Mouse (Mus musculus) cerebellum, adult 11 months (tissue): Measurements from ENCODE around the gene Zfp574.
A peak's percentile ranks its signal among the peaks of the same experiment; 100 is the strongest.

Source experiments
- DNase-seq: peaks from one replicate; pipeline ENCODE4 v3.0.0; 2022

The Zfp574 gene

GRCm38 (mm10) chr7:25073924-25074323 lies 1.6 kb downstream of the Zfp574 start:
- no peak for DNase-seq

- DNase-seq = no peak
Measured at GRCm38 (mm10) chr7:25076296-25076662, 3.9 kb downstream of the Zfp574 start.

GRCm38 (mm10) chr7:25076663-25077413 lies 4.5 kb downstream of the Zfp574 start:
- DNase-seq = peak; percentile 97

GRCm38 (mm10) chr7:25077414-25077755 lies 5.0 kb downstream of the Zfp574 start:
- no peak for DNase-seq

- DNase-seq = no peak
Measured at GRCm38 (mm10) chr7:25079496-25080026, 7.2 kb downstream of the Zfp574 start.

GRCm38 (mm10) chr7:25080431-25080830 lies 8.1 kb downstream of the Zfp574 start:
- no peak for DNase-seq

GRCm38 (mm10) chr7:25082510-25082909 lies 10.1 kb downstream of the Zfp574 start:
- no peak for DNase-seq

GRCm38 (mm10) chr7:25084621-25085020 lies 12.3 kb downstream of the Zfp574 start:
- DNase-seq = no peak

GRCm38 (mm10) chr7:25086656-25087055 lies 14.3 kb downstream of the Zfp574 start:
- DNase-seq = no peak

GRCm38 (mm10) chr7:25087256-25087912 lies 15.0 kb downstream of the Zfp574 start:
- no peak for DNase-seq

- no peak for DNase-seq
Measured at GRCm38 (mm10) chr7:25087972-25088371, 15.6 kb downstream of the Zfp574 start.

GRCm38 (mm10) chr7:25088531-25088930 lies 16.2 kb downstream of the Zfp574 start:
- no peak for DNase-seq

GRCm38 (mm10) chr7:25088968-25089367 lies 16.6 kb downstream of the Zfp574 start:
- DNase-seq = no peak

GRCm38 (mm10) chr7:25089875-25090274 lies 17.5 kb downstream of the Zfp574 start:
- DNase-seq = no peak

- no peak for DNase-seq
Measured at GRCm38 (mm10) chr7:25098169-25098568, 25.8 kb downstream of the Zfp574 start.

GRCm38 (mm10) chr7:25099581-25099980 lies 27.2 kb downstream of the Zfp574 start:
- DNase-seq = no peak

- peak; percentile 79 for DNase-seq
Measured at GRCm38 (mm10) chr7:25105411-25106160, 33.2 kb downstream of the Zfp574 start.

- no peak for DNase-seq
Measured at GRCm38 (mm10) chr7:25106790-25107502, 34.6 kb downstream of the Zfp574 start.

GRCm38 (mm10) chr7:25109355-25109754 lies 37.0 kb downstream of the Zfp574 start:
- no peak for DNase-seq

- DNase-seq = no peak
Measured at GRCm38 (mm10) chr7:25110336-25110735, 38.0 kb downstream of the Zfp574 start.

- peak; percentile 60 for DNase-seq
Measured at GRCm38 (mm10) chr7:25112178-25112955, 40.0 kb downstream of the Zfp574 start.

- no peak for DNase-seq
Measured at GRCm38 (mm10) chr7:25112956-25113603, 40.7 kb downstream of the Zfp574 start.
